Mouse (Mus musculus) natural killer cell, adult 2 months (primary cell): ENCODE results near the gene Dcaf11.

Source experiments
- DNase-seq, 2 experiments: peaks; one replicate each; pipeline ENCODE4 v3.0.0; 2022; ENCODE audit warnings: low spot score in 2 of 2

Gene Dcaf11

GRCm38 (mm10) chr14:55616844-55617243 is 57.0 kb downstream of the Dcaf11 start:
- DNase-seq = no peak

GRCm38 (mm10) chr14:55617822-55618221 is 58.0 kb downstream of the Dcaf11 start, which contains the start of gene Rec8:
Gene Rec8 (plus strand): TSS chr14:55618037.
- DNase-seq = peak; percentile 17 to 31

GRCm38 (mm10) chr14:55618486-55619195 is 58.8 kb downstream of the Dcaf11 start:
- DNase-seq = no peak
